Mouse (Mus musculus): ENCODE results near the gene Xxylt1. TPM values are rescaled to one million over a fixed set of nuclear protein-coding genes. Genes with fewer than 3 reads are reported as not detected.
A peak's percentile ranks its signal among the peaks of the same experiment; 100 is the strongest.

Xxylt1 gene
- total RNA-seq, 2 experiments from 2014 or later = 22.5 to 23.2 TPM

DNA sequence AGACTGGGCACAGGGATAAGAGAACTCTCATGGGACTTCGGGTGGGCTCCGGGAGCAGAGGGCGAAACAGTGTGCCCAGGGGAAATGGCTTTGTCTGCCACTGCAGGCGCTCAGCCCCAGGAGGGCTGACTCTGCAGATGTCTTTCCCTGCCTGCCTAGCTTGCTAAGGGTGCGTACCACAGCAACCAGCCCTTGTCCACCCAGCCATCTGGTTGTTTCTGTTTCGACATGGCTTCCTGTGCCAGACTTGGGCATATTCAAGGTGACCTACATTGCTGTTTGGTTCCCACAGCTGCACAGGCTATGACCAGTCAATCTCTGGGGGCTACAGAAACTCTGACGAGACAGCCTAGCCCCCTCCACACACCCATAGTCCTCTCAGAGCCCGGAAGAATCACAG, 118.7 kb downstream of the Xxylt1 start:
- no peak for DNase-seq (ENCODE audit: low spot score in 2 of 2)

DNA sequence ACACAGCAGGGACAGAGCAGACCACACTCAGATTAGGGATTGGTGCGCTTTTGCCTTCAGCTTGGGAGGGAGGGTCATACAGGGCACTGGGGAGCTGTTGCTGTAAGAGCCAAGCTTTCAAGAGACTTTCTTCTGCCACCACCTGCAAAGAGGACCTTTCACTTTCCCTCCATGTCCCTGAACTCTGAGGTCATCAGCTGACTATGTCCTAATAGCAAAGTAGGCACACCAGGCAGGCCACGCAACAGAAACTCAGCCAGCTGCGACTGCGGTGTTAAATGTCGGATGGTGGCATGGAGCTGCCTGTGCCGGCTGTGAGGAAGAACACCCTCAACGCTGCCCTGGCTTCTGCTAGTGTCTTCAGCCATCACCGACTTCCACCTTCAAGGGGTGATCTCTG, 120.1 kb downstream of the Xxylt1 start:
- no peak for DNase-seq (ENCODE audit: low spot score in 2 of 2)

GRCm38 (mm10) chr16:30960266-30960665, 121.0 kb downstream of the Xxylt1 start:
- DNase-seq (ENCODE audit: low spot score in 2 of 2) = no peak

DNA sequence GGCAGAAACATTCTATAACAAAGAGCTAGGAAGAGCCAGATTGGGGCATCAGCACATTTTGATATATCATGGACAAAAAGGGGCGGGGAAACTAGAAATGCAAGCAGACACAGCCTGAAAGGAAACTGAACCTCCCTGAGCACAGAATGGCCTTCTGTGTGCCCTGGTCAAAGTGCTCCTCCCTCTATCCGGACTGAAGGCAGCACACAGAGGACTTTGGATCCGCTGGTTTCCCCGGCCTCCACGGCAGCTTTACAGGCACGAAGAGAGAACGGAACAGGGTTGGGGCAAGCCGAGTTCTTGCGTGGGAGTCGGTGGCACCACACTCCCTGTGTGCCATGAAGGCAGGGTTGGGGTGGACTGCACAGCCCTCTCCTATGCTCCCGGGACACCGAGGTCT, 121.5 kb downstream of the Xxylt1 start:
- DNase-seq (ENCODE audit: low spot score in 2 of 2) = no peak

GRCm38 (mm10) chr16:30956141-30956540, 125.1 kb downstream of the Xxylt1 start:
- no peak for DNase-seq (ENCODE audit: low spot score in 2 of 2)

GRCm38 (mm10) chr16:30948636-30949035, 132.6 kb downstream of the Xxylt1 start:
- DNase-seq (ENCODE audit: low spot score in 2 of 2) = no peak

- no peak for DNase-seq (ENCODE audit: low spot score in 2 of 2)
Measured at GRCm38 (mm10) chr16:30948216-30948615, 133.0 kb downstream of the Xxylt1 start.

DNA sequence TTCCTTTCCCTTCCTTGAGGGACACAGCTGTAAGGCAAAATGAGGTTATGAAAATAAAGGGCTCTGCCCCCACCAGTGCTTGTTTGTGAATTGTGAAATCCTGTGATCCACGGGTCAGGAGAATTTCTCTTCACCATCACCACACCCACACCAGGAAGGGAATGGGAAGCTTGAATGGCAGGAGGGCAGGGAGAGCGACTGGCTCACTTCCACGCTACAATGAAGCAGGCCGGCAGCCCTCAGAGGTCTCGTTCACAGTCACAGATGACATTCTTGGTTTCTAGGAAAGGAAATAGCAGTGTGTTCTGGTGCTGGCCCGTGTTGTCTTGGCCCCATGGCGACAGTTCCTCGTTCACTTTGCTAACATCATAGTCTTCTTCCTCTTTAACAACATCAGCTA, 136.3 kb downstream of the Xxylt1 start:
- DNase-seq (ENCODE audit: low spot score in 2 of 2) = no peak

- no peak for DNase-seq (ENCODE audit: low spot score in 2 of 2)
Measured at GRCm38 (mm10) chr16:30943919-30944318, 137.3 kb downstream of the Xxylt1 start.

DNA sequence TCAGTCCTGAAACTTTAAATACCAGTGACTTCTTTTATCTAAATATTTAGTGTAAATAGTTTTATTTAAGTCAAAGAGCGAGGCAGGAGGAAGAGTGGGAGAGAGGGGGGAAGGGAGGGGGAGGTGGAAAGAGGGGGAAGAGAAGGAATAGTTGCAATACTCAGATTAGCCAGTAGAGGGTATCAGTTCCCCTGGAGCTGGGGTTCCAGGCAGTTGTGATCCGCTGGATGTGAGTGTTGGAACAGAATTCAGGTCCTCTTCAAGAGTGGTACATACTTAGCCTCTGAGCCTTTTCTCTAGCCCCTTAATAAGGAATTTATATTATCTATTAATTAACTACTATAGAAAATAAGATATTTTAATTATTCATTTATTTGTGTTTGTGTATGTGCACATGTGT, 140.5 kb downstream of the Xxylt1 start:
- DNase-seq (ENCODE audit: low spot score in 2 of 2) = no peak

DNA sequence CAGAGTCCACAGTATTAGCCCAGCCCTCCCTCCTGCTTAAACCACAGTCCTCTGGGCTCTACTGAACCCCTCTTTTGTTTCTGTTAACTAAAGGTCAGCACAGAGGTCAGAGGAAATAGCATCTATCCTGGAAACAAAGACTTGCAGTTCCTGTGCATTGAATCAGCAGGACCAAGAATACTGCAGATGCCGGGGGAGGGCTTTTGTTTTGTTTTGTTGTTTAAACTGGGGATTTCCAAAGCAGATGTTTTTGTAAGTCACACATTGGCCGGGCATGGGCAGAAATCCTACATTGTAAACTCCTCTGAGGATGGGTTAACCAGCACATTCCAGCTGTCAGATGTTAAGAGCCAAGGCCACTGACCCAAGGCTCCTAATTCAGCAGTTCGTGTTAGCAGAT, 141.3 kb downstream of the Xxylt1 start:
- DNase-seq (ENCODE audit: low spot score in 2 of 2) = no peak

GRCm38 (mm10) chr16:30939210-30939609, 142.0 kb downstream of the Xxylt1 start:
- no peak for DNase-seq (ENCODE audit: low spot score in 2 of 2)

DNA sequence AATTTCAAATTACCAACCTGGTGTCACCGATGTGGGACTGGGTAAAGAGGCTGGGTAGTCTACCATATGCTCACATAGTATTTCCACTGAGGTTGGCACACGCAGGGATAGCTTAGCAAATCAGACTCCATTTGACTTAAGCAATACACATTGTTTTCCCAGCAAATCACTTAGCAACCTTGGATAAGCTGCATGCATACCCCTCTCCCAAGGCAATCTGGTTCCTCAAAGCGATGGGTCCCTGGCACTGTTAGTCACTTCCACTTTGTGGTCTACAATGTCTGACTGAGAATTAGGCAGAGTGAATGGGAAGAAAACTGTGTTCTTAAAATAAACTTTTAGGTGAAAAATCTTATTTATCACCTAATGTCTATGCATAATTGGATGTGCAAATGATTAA, 142.6 kb downstream of the Xxylt1 start:
- DNase-seq (ENCODE audit: low spot score in 2 of 2) = no peak

DNA sequence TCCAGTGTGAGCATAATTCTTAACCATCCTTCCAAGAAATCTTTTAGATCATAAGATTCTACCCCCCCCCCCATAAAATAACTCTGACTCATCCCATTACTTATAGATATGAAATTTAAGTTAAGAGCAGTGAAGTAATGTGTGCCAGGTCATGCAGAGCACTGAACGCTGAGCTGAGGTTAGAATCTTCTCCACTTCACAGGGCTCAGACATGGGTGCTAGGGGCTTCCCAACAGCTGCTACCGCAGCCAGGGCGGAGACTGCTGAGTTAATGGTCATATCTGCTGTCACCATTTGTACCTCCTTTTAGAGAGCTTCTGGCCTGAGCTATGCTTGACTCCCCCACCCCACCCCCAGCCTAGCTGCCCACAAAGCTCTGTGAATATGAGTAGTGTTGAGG, 143.6 kb downstream of the Xxylt1 start:
- DNase-seq (ENCODE audit: low spot score in 2 of 2) = no peak

- no peak for DNase-seq (ENCODE audit: low spot score in 2 of 2)
Measured at GRCm38 (mm10) chr16:30936471-30936870, 144.8 kb downstream of the Xxylt1 start.

DNA sequence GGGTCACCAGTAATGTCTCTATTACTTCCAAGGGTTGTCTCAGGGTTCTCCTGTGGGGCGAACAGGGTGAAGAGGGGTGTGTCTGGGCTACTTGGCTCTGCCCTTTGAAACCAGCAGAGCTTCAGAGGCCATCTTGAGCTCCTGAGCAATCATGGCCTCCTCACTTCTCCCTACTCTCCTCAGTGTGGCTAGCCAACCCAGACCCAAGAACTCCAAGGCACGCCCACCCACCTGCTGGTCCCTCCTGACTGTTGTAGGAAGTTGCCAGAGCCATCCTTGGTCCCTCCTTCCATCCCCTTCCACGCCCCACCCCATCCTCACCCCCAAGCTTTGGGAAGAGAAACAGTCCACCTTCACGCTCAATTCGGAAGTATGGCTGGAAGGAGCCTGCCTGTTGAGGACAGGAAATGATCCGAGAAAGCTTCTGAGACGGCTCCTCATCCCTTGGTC, 145.2 kb downstream of the Xxylt1 start:
- DNase-seq (ENCODE audit: low spot score in 2 of 2) = no peak

DNA sequence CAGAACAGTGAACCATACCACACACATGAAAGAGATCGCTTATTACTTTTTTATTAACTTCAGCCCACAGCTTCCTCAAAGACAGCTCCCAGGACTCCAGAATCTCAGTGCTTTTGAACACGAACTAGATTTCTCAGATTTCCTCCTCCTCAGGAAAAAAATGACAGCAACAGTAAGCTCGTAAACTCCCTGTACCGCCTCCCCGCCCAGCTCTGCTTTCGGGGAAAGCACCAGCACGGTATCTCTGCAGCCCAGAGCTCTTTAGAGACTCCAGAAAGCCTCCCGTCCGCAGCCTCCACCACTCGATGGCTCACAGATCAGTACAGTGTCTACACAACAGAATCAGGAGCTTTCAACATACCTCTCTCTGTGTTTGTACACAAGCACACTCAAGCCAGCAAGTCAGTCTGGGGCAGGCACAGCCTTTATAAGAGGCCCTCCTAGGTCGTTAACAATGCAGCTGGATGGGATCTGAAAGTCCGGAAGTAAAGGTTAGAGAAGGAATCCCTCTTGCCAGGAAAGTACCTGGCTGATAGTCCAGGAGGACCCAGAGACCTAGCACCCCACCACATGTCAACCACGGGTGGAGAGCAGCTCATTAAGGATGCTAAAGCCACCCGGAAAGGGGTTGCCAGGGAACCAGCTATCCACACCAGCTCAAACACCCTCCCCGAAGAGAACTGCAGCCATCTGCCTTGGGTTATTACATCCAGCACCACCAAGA, 146.1 kb downstream of the Xxylt1 start:
- peak in 1 of 2 experiments; percentile 26 for DNase-seq (ENCODE audit: low spot score in 2 of 2)

GRCm38 (mm10) chr16:30934205-30934780, 146.9 kb downstream of the Xxylt1 start:
- DNase-seq (ENCODE audit: low spot score in 2 of 2) = no peak

DNA sequence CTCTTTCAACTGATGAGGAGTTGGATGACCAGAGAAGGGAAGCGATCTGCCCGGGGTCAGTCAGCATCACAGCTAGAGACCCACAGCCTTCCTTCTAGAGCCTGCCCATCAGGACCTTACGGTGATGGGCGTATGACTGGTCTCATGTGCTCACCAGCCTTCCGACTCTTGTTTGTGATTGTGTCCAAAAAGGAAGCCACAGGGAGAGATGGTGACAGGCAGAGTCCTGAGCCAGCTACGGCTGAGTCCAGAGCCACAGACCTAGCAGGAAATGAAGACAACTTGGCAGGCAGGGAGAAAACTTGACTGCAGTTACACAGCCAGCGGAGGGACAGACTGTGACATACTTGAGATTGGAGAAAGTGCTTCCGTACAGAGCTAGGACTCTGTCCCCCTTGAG, 147.9 kb downstream of the Xxylt1 start:
- no peak for DNase-seq (ENCODE audit: low spot score in 2 of 2)

- no peak for DNase-seq (ENCODE audit: low spot score in 2 of 2)
Measured at GRCm38 (mm10) chr16:30932791-30933190, 148.4 kb downstream of the Xxylt1 start.

GRCm38 (mm10) chr16:30932196-30932595, 149.0 kb downstream of the Xxylt1 start:
- peak; percentile 36 to 41 for DNase-seq (ENCODE audit: low spot score in 2 of 2)

- peak; percentile 35 to 42 for DNase-seq (ENCODE audit: low spot score in 2 of 2)
Measured at GRCm38 (mm10) chr16:30929165-30929564, 152.1 kb downstream of the Xxylt1 start.
